Mouse (Mus musculus): ENCODE results near the gene Pcdh7.

Gene Pcdh7

GRCm38 (mm10) chr5:57745879-57746278 is 28.1 kb downstream of the Pcdh7 start:
- DNase-seq (ENCODE audit: low spot score in 2 of 2): no peak

- no peak for DNase-seq (ENCODE audit: low spot score in 2 of 2)
Observed at GRCm38 (mm10) chr5:57750320-57750719, 32.6 kb downstream of the Pcdh7 start.

- DNase-seq (ENCODE audit: low spot score in 2 of 2): no peak
Observed at GRCm38 (mm10) chr5:57755791-57756190, 38.0 kb downstream of the Pcdh7 start.

GRCm38 (mm10) chr5:57756726-57757424 is 39.1 kb downstream of the Pcdh7 start:
- no peak for DNase-seq (ENCODE audit: low spot score in 2 of 2)

GRCm38 (mm10) chr5:57757436-57757898 is 39.7 kb downstream of the Pcdh7 start:
- DNase-seq (ENCODE audit: low spot score in 2 of 2): no peak

- no peak for DNase-seq (ENCODE audit: low spot score in 2 of 2)
Observed at GRCm38 (mm10) chr5:57758968-57759367, 41.2 kb downstream of the Pcdh7 start.

- DNase-seq (ENCODE audit: low spot score in 2 of 2): no peak
Observed at GRCm38 (mm10) chr5:57760069-57761063, 42.6 kb downstream of the Pcdh7 start.

GRCm38 (mm10) chr5:57765356-57765755 is 47.6 kb downstream of the Pcdh7 start:
- no peak for DNase-seq (ENCODE audit: low spot score in 2 of 2)

GRCm38 (mm10) chr5:57767346-57767745 is 49.6 kb downstream of the Pcdh7 start:
- DNase-seq (ENCODE audit: low spot score in 2 of 2): no peak

GRCm38 (mm10) chr5:57768469-57769022 is 50.8 kb downstream of the Pcdh7 start:
- no peak for DNase-seq (ENCODE audit: low spot score in 2 of 2)

GRCm38 (mm10) chr5:57769644-57770043 is 51.9 kb downstream of the Pcdh7 start:
- no peak for DNase-seq (ENCODE audit: low spot score in 2 of 2)

- DNase-seq (ENCODE audit: low spot score in 2 of 2): no peak
Observed at GRCm38 (mm10) chr5:57770364-57770763, 52.6 kb downstream of the Pcdh7 start.

- DNase-seq (ENCODE audit: low spot score in 2 of 2): no peak
Observed at GRCm38 (mm10) chr5:57771122-57771521, 53.4 kb downstream of the Pcdh7 start.

- no peak for DNase-seq (ENCODE audit: low spot score in 2 of 2)
Observed at GRCm38 (mm10) chr5:57772711-57773110, 54.9 kb downstream of the Pcdh7 start.

- no peak for DNase-seq (ENCODE audit: low spot score in 2 of 2)
Observed at GRCm38 (mm10) chr5:57774496-57774895, 56.7 kb downstream of the Pcdh7 start.

GRCm38 (mm10) chr5:57778093-57778492 is 60.3 kb downstream of the Pcdh7 start:
- DNase-seq (ENCODE audit: low spot score in 2 of 2): no peak

- DNase-seq (ENCODE audit: low spot score in 2 of 2): no peak
Observed at GRCm38 (mm10) chr5:57779951-57780350, 62.2 kb downstream of the Pcdh7 start.

- DNase-seq (ENCODE audit: low spot score in 2 of 2): no peak
Observed at GRCm38 (mm10) chr5:57780574-57780973, 62.8 kb downstream of the Pcdh7 start.

- DNase-seq (ENCODE audit: low spot score in 2 of 2): no peak
Observed at GRCm38 (mm10) chr5:57781950-57782349, 64.2 kb downstream of the Pcdh7 start.

GRCm38 (mm10) chr5:57782546-57782945 is 64.8 kb downstream of the Pcdh7 start:
- no peak for DNase-seq (ENCODE audit: low spot score in 2 of 2)

- no peak for DNase-seq (ENCODE audit: low spot score in 2 of 2)
Observed at GRCm38 (mm10) chr5:57788775-57789509, 71.2 kb downstream of the Pcdh7 start.

- DNase-seq (ENCODE audit: low spot score in 2 of 2): no peak
Observed at GRCm38 (mm10) chr5:57796337-57796736, 78.6 kb downstream of the Pcdh7 start.
